Mouse (Mus musculus) myocyte (in vitro differentiated cells): ENCODE data around the gene Nid2. TPM values are rescaled to one million over a fixed set of nuclear protein-coding genes. Genes with fewer than 3 reads are reported as not detected.

Experiments
- H3K27me3 ChIP-seq: one replicate; pipeline ENCODE4 v1.6.1; 2011; ENCODE audit not compliant: control insufficient read depth, insufficient read depth, insufficient read length
- H3K36me3 ChIP-seq: one replicate; pipeline ENCODE4 v1.6.1; 2011; ENCODE audit not compliant: control insufficient read depth, insufficient read depth
- H3K4me2 ChIP-seq: one replicate; pipeline ENCODE4 v1.6.1; 2011; ENCODE audit warnings: low read depth, control low read depth
- H3K4me3 ChIP-seq: one replicate; pipeline ENCODE4 v1.5.1; 2011; ENCODE audit warnings: mild to moderate bottlenecking, control low read depth, moderate library complexity
- H3K79me2 ChIP-seq: one replicate; pipeline ENCODE4 v1.6.1; 2011; ENCODE audit not compliant: control insufficient read depth, insufficient read depth
- H3ac ChIP-seq: one replicate; pipeline ENCODE4 v1.6.1; 2011; ENCODE audit not compliant: control insufficient read depth, insufficient read length
- CEBPB ChIP-seq: IDR thresholded peaks from 2 replicates; pipeline ENCODE4 v1.6.1; 2011; ENCODE audit warnings: mild to moderate bottlenecking, moderate library complexity; ENCODE audit not compliant: poor library complexity, insufficient read depth, severe bottlenecking
- E2F4 ChIP-seq: IDR thresholded peaks from one replicate; pipeline ENCODE4 v1.6.1; 2011; ENCODE audit warnings: mild to moderate bottlenecking, control low read depth, moderate library complexity; ENCODE audit not compliant: insufficient read depth
- MAX ChIP-seq: IDR thresholded peaks from one replicate; pipeline ENCODE4 v1.6.1; 2011; ENCODE audit warnings: low read depth, mild to moderate bottlenecking, control low read depth
- MYOD1 ChIP-seq, 3 experiments: IDR thresholded peaks; one replicate each; pipeline ENCODE4 v1.6.1; 2011; ENCODE audit warnings: control low read depth in 2 of 3, low read depth in 2 of 3, mild to moderate bottlenecking in 2 of 3, moderate library complexity in 1 of 3; ENCODE audit not compliant: insufficient read length in 2 of 3, control insufficient read depth in 1 of 3
- MYOG ChIP-seq, 3 experiments: IDR thresholded peaks; one replicate each; pipeline ENCODE4 v1.6.1; 2011; ENCODE audit warnings: control low read depth in 2 of 3, low read depth in 2 of 3, mild to moderate bottlenecking in 2 of 3; ENCODE audit not compliant: insufficient read length in 2 of 3, control insufficient read depth in 1 of 3, insufficient read depth in 1 of 3
- POLR2A ChIP-seq: IDR thresholded peaks from one replicate; pipeline ENCODE4 v1.6.1; 2011; ENCODE audit warnings: low read depth, mild to moderate bottlenecking, control low read depth, moderate library complexity; ENCODE audit not compliant: insufficient read length
- POLR2AphosphoS2 ChIP-seq: IDR thresholded peaks from one replicate; pipeline ENCODE4 v1.6.1; 2011; ENCODE audit warnings: low read depth, control low read depth; ENCODE audit not compliant: insufficient read length
- REST ChIP-seq: IDR thresholded peaks from one replicate; pipeline ENCODE4 v1.6.1; 2011; ENCODE audit warnings: mild to moderate bottlenecking, control low read depth, moderate library complexity; ENCODE audit not compliant: insufficient read depth, insufficient read length
- SRF ChIP-seq: IDR thresholded peaks from one replicate; pipeline ENCODE4 v1.6.1; 2011; ENCODE audit warnings: low read depth; ENCODE audit not compliant: control insufficient read depth, insufficient read length
- TCF12 ChIP-seq: IDR thresholded peaks from one replicate; pipeline ENCODE4 v1.6.1; 2011; ENCODE audit warnings: mild to moderate bottlenecking, control low read depth; ENCODE audit not compliant: poor library complexity, insufficient read depth, severe bottlenecking
- TCF3 ChIP-seq: IDR thresholded peaks from one replicate; pipeline ENCODE4 v1.6.1; 2011; ENCODE audit warnings: low read depth, control low read depth; ENCODE audit not compliant: insufficient read length
- USF1 ChIP-seq: IDR thresholded peaks from one replicate; pipeline ENCODE4 v1.6.1; 2011; ENCODE audit warnings: low read depth, mild to moderate bottlenecking, control low read depth, moderate library complexity
- polyA plus RNA-seq: library from polyadenylated mRNA; unstranded; fragments of >200 nt; fragmentation: generic; extraction: Trizol; gene quantifications from one replicate; pipeline ENCODE4 v1.2.1, GENCODE M21; 2012; ENCODE audit warnings: missing spikeins

Gene Nid2
- polyA plus RNA-seq, 1 experiment: 52.6 TPM

- H3ac ChIP-seq: peak overlapping the region; percentile 78
- TF ChIP-seq POLR2AphosphoS2 (no peak), MAX (no peak), TCF12 (no peak), MYOG (IDR thresholded peaks at IDR 0.05; ENCODE audit: control insufficient read depth in 1 of 3, insufficient read depth in 1 of 3, insufficient read length in 2 of 3, low read depth in 2 of 3) (no peak), SRF (no peak), MYOD1 (IDR thresholded peaks at IDR 0.05; ENCODE audit: control insufficient read depth in 1 of 3, insufficient read length in 2 of 3, low read depth in 2 of 3) (no peak), USF1 (no peak), TCF3 (no peak), REST (no peak), POLR2A (no peak), E2F4 (no peak), CEBPB (no peak)
- no peaks in the 10 kb centered on the region for H3K27me3 ChIP-seq
Measured at GRCm38 (mm10) chr14:19752276-19752675, 1.2 kb downstream of the Nid2 start.

GRCm38 (mm10) chr14:19759277-19760193 is 8.5 kb downstream of the Nid2 start:
- Histone ChIP-seq H3K4me3 (no peak overlapping the region), H3K36me3 (peaks cover 8% of the 10 kb centered on the region), H3ac (no peak overlapping the region), H3K4me2 (no peak overlapping the region), H3K27me3 (no peaks in the 10 kb centered on the region), H3K79me2 (peaks cover 11% of the 10 kb centered on the region)
- TF ChIP-seq MYOD1 (IDR thresholded peaks at IDR 0.05; ENCODE audit: control insufficient read depth in 1 of 3, insufficient read length in 2 of 3, low read depth in 2 of 3): no peak
- no peak for TF ChIP-seq POLR2A
- no peak for TF ChIP-seq TCF12
- no peak for TF ChIP-seq E2F4
- no peak for TF ChIP-seq POLR2AphosphoS2
- TF ChIP-seq REST: no peak
- TF ChIP-seq SRF: no peak
- TF ChIP-seq USF1: no peak
- TF ChIP-seq CEBPB: no peak
- TF ChIP-seq TCF3: no peak
- TF ChIP-seq MAX: no peak
- TF ChIP-seq MYOG (IDR thresholded peaks at IDR 0.05; ENCODE audit: control insufficient read depth in 1 of 3, insufficient read depth in 1 of 3, insufficient read length in 2 of 3, low read depth in 2 of 3): no peak

More at GRCm38 (mm10) chr14:19752276-19752675, 1.2 kb downstream of the Nid2 start:
- Histone ChIP-seq H3K4me3 (peak overlapping the region; percentile 58), H3K4me2 (peak overlapping the region; percentile 88), H3K79me2 (peaks cover 9% of the 10 kb centered on the region), H3K36me3 (peaks cover 7% of the 10 kb centered on the region)

- H3K79me2 ChIP-seq: peaks cover 11% of the 10 kb centered on the region
- TF ChIP-seq SRF (no peak), USF1 (no peak), CEBPB (no peak), TCF12 (no peak), POLR2AphosphoS2 (no peak), E2F4 (no peak), MYOG (IDR thresholded peaks at IDR 0.05; ENCODE audit: control insufficient read depth in 1 of 3, insufficient read depth in 1 of 3, insufficient read length in 2 of 3, low read depth in 2 of 3) (no peak), POLR2A (no peak), TCF3 (no peak), MYOD1 (IDR thresholded peaks at IDR 0.05; ENCODE audit: control insufficient read depth in 1 of 3, insufficient read length in 2 of 3, low read depth in 2 of 3) (no peak), REST (no peak), MAX (no peak)
- no peak overlapping the region for H3K4me3 ChIP-seq
- peaks cover 12% of the 10 kb centered on the region for H3K36me3 ChIP-seq
- H3K4me2 ChIP-seq: no peak overlapping the region
- no peak overlapping the region for H3ac ChIP-seq
- no peaks in the 10 kb centered on the region for H3K27me3 ChIP-seq
Measured at GRCm38 (mm10) chr14:19760721-19761120, 9.7 kb downstream of the Nid2 start.

DNA sequence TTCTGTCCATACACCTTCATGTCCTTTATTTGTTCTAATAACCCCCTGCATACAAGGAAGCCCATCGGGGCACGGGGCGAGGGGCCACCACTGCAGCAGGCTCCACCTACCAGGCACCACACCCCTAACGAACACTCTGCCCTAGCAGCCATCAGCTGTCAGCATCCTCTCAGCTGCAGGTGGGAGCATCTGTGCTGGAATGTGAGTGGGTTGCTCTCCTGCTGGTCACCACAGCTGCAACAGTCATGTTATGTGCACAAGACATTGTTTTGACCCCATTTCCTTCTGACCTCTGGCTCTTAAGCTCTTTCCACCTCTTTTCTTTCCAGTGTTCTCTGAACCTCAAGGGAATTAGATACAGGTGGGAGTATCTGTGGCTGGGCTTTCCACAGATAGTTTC is 10.9 kb downstream of the Nid2 start:
- peak in 2 of 3 experiments; percentile 72 to 85 for TF ChIP-seq MYOG (IDR thresholded peaks at IDR 0.05; ENCODE audit: control insufficient read depth in 1 of 3, insufficient read depth in 1 of 3, insufficient read length in 2 of 3, low read depth in 2 of 3)
- TF ChIP-seq USF1: no peak
- TF ChIP-seq MYOD1 (IDR thresholded peaks at IDR 0.05; ENCODE audit: control insufficient read depth in 1 of 3, insufficient read length in 2 of 3, low read depth in 2 of 3): peak in 2 of 3 experiments; percentile 71 to 91
- peaks cover 8% of the 10 kb centered on the region for H3K79me2 ChIP-seq
- no peak overlapping the region for H3K4me3 ChIP-seq
- H3K27me3 ChIP-seq: no peaks in the 10 kb centered on the region
- no peak overlapping the region for H3K4me2 ChIP-seq
- peaks cover 7% of the 10 kb centered on the region for H3K36me3 ChIP-seq
- H3ac ChIP-seq: no peak overlapping the region

DNA sequence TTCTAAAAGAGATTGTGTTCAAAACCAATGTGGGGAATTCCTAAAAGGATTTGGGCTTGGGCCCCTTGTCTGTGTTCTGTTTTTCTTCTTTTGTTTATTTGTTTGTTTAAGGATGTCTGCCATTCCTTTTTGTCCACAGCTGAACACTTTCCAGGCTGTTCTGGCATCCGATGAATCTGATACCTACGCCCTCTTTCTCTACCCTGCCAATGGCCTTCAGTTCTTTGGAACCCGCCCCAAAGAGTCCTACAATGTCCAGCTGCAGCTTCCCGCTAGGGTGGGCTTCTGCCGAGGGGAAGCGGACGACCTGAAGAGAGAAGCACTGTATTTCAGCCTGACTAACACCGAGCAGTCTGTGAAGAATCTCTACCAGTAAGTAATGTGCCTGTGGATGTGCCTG is 12.5 kb downstream of the Nid2 start:
- Histone ChIP-seq H3ac (no peak overlapping the region), H3K4me2 (no peak overlapping the region)
- TF ChIP-seq MYOG (IDR thresholded peaks at IDR 0.05; ENCODE audit: control insufficient read depth in 1 of 3, insufficient read depth in 1 of 3, insufficient read length in 2 of 3, low read depth in 2 of 3) (no peak), USF1 (no peak), REST (no peak), E2F4 (no peak), SRF (no peak), TCF3 (no peak), MAX (no peak), TCF12 (no peak), POLR2A (no peak), MYOD1 (IDR thresholded peaks at IDR 0.05; ENCODE audit: control insufficient read depth in 1 of 3, insufficient read length in 2 of 3, low read depth in 2 of 3) (no peak), CEBPB (no peak), POLR2AphosphoS2 (no peak)

More for the DNA sequence above, 12.5 kb downstream of the Nid2 start:
- peaks cover 4% of the 10 kb centered on the region for H3K79me2 ChIP-seq
- H3K36me3 ChIP-seq: peaks cover 4% of the 10 kb centered on the region
- H3K27me3 ChIP-seq: no peaks in the 10 kb centered on the region
- no peak overlapping the region for H3K4me3 ChIP-seq
